Mouse (Mus musculus) right cerebral cortex, postnatal 10 days (tissue): ENCODE results near the gene Sap30l.

ENCODE experiments used
- DNase-seq, 2 experiments: peaks; one replicate each; pipeline ENCODE4 v3.0.0; 2021; ENCODE audit warnings: low spot score in 2 of 2

The Sap30l gene

DNA sequence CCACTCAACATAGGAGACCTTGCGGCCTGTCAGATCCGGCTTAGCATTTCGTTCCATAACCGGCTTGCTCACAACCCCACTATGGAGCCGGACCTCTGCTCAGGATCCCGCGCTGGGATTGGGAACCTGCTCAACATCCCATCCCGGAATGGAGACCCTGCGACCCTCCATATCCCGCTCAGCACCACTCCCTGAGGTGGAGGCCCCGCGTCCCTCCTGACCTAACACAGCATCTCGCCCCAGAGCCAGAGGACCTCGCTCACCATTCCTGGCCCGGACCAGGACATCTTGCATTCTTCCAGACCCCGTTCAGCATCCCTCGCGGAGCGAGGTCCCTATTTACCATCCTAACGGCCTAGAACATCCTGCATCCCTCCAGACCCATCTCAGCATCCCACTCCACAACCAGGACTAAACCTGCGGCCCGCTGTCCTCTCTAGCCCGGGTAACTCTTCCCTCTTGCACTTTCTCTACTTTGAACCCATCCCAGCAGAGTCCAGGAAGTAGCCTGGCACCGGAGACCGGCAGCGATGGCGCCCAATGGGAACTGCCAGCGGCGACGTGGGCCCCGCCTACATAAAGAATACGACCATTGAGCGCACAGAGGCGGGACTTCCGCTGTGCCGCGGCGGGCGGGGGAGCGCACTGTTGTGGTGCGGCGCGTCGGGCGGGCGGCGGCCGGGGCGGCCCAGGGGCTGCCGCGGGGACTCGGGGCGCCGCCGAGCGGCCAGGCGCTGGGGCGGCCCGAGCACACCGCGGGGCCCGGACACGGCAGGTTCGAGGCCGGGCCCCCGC is at the start of gene Sap30l:
Sap30l (plus strand) TSS at position 667 of the 795 bp plus-strand sequence.
- peak; percentile 98 for DNase-seq

- no peak for DNase-seq
Observed at GRCm38 (mm10) chr11:57753538-57754203, 47.8 kb upstream of the Sap30l start.

GRCm38 (mm10) chr11:57758621-57759020 is 42.8 kb upstream of the Sap30l start:
- no peak for DNase-seq

GRCm38 (mm10) chr11:57760509-57761058 is 40.9 kb upstream of the Sap30l start:
- peak in 1 of 2 experiments; percentile 36 for DNase-seq

DNA sequence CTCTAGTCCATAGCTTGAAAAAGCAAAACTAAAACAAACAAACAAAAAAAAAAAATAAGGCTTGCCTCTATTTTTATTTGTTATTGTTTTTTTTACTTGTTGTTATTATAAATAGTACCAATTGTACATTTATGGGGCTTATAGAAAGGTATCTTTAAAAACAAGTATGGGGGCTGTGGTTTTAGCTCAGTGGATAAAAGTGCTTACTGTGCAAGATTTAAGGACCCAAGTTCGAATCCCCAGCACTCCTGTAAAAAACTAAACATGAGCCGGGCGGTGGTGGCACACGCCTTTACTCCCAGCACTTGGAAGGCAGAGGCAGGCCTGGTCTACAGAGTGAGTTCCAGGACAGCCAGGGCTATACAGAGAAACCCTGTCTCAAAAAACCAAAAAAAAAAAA is 40.1 kb upstream of the Sap30l start:
- DNase-seq: no peak

- DNase-seq: no peak
Observed at GRCm38 (mm10) chr11:57764124-57764523, 37.3 kb upstream of the Sap30l start.

- no peak for DNase-seq
Observed at GRCm38 (mm10) chr11:57766617-57767016, 34.8 kb upstream of the Sap30l start.

GRCm38 (mm10) chr11:57767171-57767570 is 34.3 kb upstream of the Sap30l start:
- no peak for DNase-seq

GRCm38 (mm10) chr11:57770776-57771175 is 30.7 kb upstream of the Sap30l start:
- DNase-seq: no peak

GRCm38 (mm10) chr11:57771676-57772075 is 29.8 kb upstream of the Sap30l start:
- no peak for DNase-seq

DNA sequence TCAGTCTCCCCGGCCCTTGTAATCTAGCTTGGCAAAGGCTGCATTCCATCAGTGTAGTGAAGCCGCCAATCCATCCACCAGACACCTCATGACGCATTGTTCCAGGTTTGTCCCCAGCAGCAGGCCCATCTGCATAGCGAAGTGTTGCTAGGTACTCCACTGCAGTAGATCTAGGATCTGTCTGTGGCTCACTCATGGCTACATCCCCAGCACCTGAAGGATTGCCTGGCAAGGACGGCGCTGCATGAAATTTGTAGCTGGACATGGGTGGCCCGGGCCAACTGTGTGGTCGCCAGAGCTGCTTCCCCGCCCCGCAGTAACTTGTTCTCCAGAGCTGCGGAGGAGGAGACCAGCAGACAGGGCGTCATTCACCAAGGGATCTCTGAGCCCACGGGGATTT is 28.0 kb upstream of the Sap30l start:
- no peak for DNase-seq

- DNase-seq: peak in 1 of 2 experiments; percentile 27
Observed at GRCm38 (mm10) chr11:57773936-57774335, 27.5 kb upstream of the Sap30l start.

GRCm38 (mm10) chr11:57775868-57776267 is 25.6 kb upstream of the Sap30l start:
- no peak for DNase-seq

- DNase-seq: no peak
Observed at GRCm38 (mm10) chr11:57776546-57776945, 24.9 kb upstream of the Sap30l start.

GRCm38 (mm10) chr11:57778349-57778748 is 23.1 kb upstream of the Sap30l start:
- peak; percentile 48 to 76 for DNase-seq

DNA sequence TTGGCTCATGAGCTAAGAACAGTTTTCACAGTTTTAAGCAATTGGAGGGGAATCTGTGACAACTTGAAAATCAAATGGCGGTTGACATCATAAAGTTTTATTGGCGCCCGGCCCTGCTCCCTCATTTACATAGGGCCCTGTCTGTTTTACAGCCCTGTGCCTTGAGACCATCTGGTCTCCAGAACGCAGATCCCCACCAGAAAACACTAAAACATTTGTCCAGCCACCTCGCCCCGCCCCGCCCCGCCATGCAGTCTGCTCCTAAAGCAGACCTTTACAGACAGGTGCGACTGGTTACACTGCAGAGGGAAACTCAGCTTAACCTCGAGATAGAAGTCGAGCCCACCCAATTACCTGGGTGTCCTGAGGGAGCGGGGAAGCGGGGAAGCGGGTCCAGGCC is 21.6 kb upstream of the Sap30l start:
- DNase-seq: no peak

DNA sequence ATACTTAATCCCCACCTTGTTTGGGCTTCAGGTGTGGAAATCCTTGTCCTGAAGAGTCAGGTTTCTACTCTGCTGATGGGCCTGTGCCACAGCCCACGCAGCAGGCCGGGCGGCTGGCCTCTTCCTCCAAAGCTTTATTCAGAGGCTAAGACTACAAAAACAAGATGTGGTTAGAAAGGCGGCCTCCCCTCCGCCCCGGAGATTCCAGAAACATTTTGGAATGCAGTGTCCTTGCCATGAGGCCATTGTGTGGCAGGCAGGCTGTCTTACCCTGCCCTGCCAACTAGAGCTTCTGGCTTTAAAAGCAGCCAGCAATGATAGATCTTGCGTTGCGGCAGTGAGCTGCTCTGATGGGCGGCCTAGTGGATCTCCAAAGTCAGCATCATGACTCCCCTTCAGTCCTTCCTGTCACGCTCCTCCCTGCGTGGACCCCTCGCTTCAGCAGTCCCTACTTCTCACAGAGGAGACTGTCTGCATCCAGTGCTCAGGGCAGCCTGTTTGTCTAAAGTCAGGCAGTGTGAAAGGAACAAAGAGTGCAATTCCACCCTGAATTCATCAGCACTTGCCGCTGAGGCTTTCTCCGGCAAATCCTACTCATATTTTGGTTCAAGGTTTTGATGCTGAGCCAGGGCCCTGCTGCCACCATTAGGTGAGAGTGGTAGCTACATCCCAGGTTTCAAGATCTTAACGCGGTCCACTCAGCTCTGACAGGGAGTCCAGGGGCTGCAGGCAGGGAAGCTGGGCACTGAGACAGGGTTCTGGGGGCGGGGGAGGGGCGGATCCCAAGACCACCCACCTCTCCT is 14.6 kb upstream of the Sap30l start:
- DNase-seq: peak; percentile 73 to 78

DNA sequence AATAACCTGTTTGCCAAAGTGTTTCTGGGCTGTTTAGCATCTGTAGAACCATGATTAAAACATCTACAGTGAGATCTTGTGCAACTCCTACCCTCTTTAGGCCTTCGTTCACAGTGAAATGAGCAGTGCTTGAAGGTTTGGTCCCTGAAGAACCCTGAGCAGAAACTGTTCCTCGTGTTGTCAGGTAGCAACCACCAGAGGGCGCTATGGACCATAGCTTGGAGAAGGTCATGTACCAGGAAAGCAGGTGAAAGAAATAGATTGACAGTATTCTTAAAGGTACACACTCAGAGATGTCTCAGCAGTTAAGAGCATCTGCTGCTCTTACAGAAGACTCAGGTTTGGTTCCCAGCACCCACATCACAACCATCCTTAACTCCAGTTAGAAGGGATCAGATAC is 13.5 kb upstream of the Sap30l start:
- DNase-seq: no peak

DNA sequence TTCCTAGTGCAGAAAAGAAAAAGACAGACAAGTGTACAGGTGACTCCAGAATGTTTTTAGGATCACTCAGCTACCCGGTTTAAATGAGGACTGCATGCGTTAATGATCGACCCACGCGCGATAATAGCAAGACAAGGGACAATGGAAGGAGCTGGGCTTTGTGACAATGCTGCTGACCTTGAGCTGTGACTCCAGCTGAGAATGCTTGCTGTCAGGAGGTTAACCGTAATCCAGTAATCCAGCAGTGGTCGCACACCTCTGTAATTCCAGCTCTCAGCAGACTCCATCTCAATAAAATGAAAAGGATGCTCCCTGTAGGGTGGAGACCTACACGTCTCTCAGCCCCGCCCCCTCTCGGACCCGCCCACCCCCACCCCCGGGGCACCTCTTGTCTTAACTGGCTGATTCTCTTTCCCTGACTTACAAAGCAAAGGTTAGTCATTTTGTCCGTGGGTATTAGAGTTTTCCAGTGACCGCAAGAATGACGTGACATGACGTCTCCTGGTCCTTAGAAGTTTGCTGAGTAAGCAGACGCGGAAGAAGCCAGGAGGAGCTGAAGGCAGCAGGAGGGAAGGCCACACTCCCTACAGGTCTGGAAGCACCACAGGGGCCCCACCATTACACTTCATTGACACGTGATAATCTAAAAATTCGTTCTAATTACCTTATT is 10.4 kb upstream of the Sap30l start:
- no peak for DNase-seq

DNA sequence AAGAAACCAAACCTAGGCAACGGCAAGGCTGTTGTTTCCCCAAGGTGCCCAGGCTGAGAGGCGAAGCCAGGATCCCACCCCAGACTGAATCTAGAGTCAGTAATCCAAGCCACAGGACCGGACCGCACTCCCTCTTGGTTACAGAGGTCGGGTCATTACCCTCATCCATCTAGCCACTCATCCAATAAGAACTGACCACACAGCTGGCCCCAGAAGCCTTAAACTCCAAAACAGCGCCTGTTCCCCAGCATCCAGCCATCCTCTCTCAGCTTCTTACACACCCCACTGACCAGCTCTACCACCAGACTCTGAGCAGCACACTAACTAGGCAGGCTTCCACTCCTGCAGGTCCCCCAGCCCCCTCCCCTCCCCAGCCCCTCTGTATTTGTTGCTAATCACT is 6.4 kb upstream of the Sap30l start:
- DNase-seq: no peak

DNA sequence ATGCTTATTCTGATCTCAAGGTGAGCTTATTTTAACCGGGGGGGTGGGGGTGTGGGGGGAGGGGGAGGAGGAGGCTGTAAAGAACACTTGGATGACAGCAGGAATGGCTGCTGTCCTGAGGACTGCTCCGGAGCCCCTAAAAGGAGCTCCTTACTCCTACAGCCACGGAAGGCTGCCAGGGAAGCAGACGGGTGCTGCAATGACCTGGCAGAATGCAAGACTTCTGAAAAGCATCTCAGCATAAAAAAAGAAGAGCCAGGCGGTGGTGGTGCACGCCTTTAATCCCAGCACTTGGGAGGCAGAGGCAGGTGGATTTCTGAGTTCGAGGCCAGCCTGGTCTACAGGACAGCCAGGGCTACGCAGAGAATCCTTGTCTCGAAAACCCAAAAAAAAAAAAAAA is 3.6 kb upstream of the Sap30l start:
- no peak for DNase-seq

- no peak for DNase-seq
Observed at GRCm38 (mm10) chr11:57799456-57799855, 2.0 kb upstream of the Sap30l start.
